Mouse (Mus musculus) frontal cortex, adult 2 months (tissue): ENCODE data around the gene Hmx3. TPM values are rescaled to one million over a fixed set of nuclear protein-coding genes. Genes with fewer than 3 reads are reported as not detected.

ENCODE experiments used
- DNase-seq, 2 experiments: peaks; one replicate each; pipeline ENCODE4 v3.0.0; 2022; ENCODE audit warnings: low spot score in 1 of 2; ENCODE audit errors: extremely low spot score in 1 of 2
- polyA plus RNA-seq: library from polyadenylated mRNA; depleted of rRNA; stranded (reverse); fragments of >200 nt; gene quantifications from 2 replicates; pipeline ENCODE4 v1.2.3, GENCODE M21; 2012; rRNA removed

The Hmx3 gene
- not detected in 2 replicates for polyA plus RNA-seq

- DNase-seq, result no peak
These were observed at the start of gene Hmx3 for GRCm38 (mm10) chr7:131542115-131542871. Hmx3 (plus strand) TSS chr7:131542867.

- DNase-seq, result no peak
These were observed 38.9 kb upstream of the Hmx3 start for GRCm38 (mm10) chr7:131503739-131504138.

GRCm38 (mm10) chr7:131539979-131540378 is 2.7 kb upstream of the Hmx3 start:
- peak; percentile 67 to 91 for DNase-seq

- DNase-seq, result no peak
These were observed 1.2 kb upstream of the Hmx3 start for GRCm38 (mm10) chr7:131541184-131542114.

GRCm38 (mm10) chr7:131542872-131543622 is 380 bp downstream of the Hmx3 start:
- DNase-seq, result no peak

- DNase-seq, result no peak
These were observed 1.2 kb downstream of the Hmx3 start for GRCm38 (mm10) chr7:131543623-131544481.

- DNase-seq, result no peak
These were observed 2.2 kb downstream of the Hmx3 start for GRCm38 (mm10) chr7:131544871-131545270.

GRCm38 (mm10) chr7:131545701-131546385 is 3.2 kb downstream of the Hmx3 start:
- DNase-seq, result no peak

- no peak for DNase-seq
These were observed 3.8 kb downstream of the Hmx3 start for GRCm38 (mm10) chr7:131546423-131546822.

- no peak for DNase-seq
These were observed 4.8 kb downstream of the Hmx3 start for GRCm38 (mm10) chr7:131547481-131547880.

GRCm38 (mm10) chr7:131548473-131548872 is 5.8 kb downstream of the Hmx3 start, which contains the start of gene Hmx2:
Hmx2 (plus strand) TSS chr7:131548773.
- no peak for DNase-seq

GRCm38 (mm10) chr7:131551471-131551870 is 8.8 kb downstream of the Hmx3 start:
- DNase-seq, result no peak

- DNase-seq, result no peak
These were observed 9.5 kb downstream of the Hmx3 start for GRCm38 (mm10) chr7:131551931-131552741.

GRCm38 (mm10) chr7:131552781-131553180 is 10.1 kb downstream of the Hmx3 start:
- DNase-seq, result no peak

- DNase-seq, result no peak
These were observed 11.1 kb downstream of the Hmx3 start for GRCm38 (mm10) chr7:131553771-131554175.

- DNase-seq, result no peak
These were observed 11.9 kb downstream of the Hmx3 start for GRCm38 (mm10) chr7:131554341-131555180.

GRCm38 (mm10) chr7:131555301-131556081 is 12.8 kb downstream of the Hmx3 start:
- no peak for DNase-seq
